Mouse (Mus musculus) liver, embryonic 11.5 days (tissue): ENCODE results near the gene Cyth4. TPM values are rescaled to one million over a fixed set of nuclear protein-coding genes. Genes with fewer than 3 reads are reported as not detected.

Experiments
- ATAC-seq: fragments of 200-750 bp; cut with Nextera tagmentation; replicated peaks from 2 replicates; pipeline ENCODE4 v1.8.0; 2017; ENCODE audit warnings: moderate number of reproducible peaks, mild to moderate bottlenecking, moderate TSS enrichment, moderate library complexity; ENCODE audit not compliant: low FRiP score
- DNase-seq: peaks from one replicate; pipeline ENCODE4 v3.0.0-alpha.2; 2017; ENCODE audit warnings: low spot score
- H3K27ac ChIP-seq: fragments of 300-500 bp; sonication (generic); 2 replicates; pipeline ENCODE4 v1.5.1; 2014; ENCODE audit warnings: mild to moderate bottlenecking, low read depth, low read length, control low read depth
- H3K27me3 ChIP-seq: fragments of 300-500 bp; sonication (generic); replicated peaks from 2 replicates; pipeline ENCODE4 v1.6.1; 2014; ENCODE audit warnings: low read length, mixed read lengths; ENCODE audit not compliant: control insufficient read depth, insufficient read depth
- H3K36me3 ChIP-seq: fragments of 300-500 bp; sonication (generic); 2 replicates; pipeline ENCODE4 v1.6.1; 2014; ENCODE audit warnings: mild to moderate bottlenecking, low read length, moderate library complexity, mixed read lengths; ENCODE audit not compliant: control insufficient read depth, insufficient read depth
- H3K4me1 ChIP-seq: fragments of 300-500 bp; sonication (generic); replicated peaks from 2 replicates; pipeline ENCODE4 v1.6.1; 2014; ENCODE audit warnings: low read length, mixed read lengths; ENCODE audit not compliant: control insufficient read depth, insufficient read depth
- H3K4me2 ChIP-seq: fragments of 300-500 bp; sonication (generic); 2 replicates; pipeline ENCODE4 v1.6.1; 2014; ENCODE audit warnings: mild to moderate bottlenecking, control low read depth, moderate library complexity
- H3K4me3 ChIP-seq: fragments of 300-500 bp; sonication (generic); 2 replicates; pipeline ENCODE4 v1.5.1; 2014; ENCODE audit warnings: low read depth, low read length, control low read depth
- H3K9ac ChIP-seq: fragments of 300-500 bp; sonication (generic); 2 replicates; pipeline ENCODE4 v1.6.1; 2014; ENCODE audit warnings: low read depth, low read length, control low read depth
- H3K9me3 ChIP-seq: fragments of 300-500 bp; sonication (generic); 2 replicates; pipeline ENCODE4 v1.6.1; 2016; ENCODE audit warnings: low read length, inconsistent platforms, mixed read lengths; ENCODE audit not compliant: control insufficient read depth
- WGBS: fragments of 180-500 bp; shearing (Covaris S2); extraction: QIAGEN DNeasy Blood & Tissue Kit; methylation state at CpG from one replicate; pipeline ENCODE4 v1.1.7; 2014; 5-methylcytosine and 5-hydroxymethylcytosine counted together
- polyA plus RNA-seq: library from polyadenylated mRNA; unstranded; fragments of >200 nt; fragmentation: Nextera tagmentation; extraction: Ambion mirVana; gene quantifications from 2 replicates; pipeline ENCODE4 v1.2.1, GENCODE M21; 2014

Cyth4 gene
- polyA plus RNA-seq, 1 experiment from 2014 or later = 7.8 TPM

- no peaks in the 10 kb centered on the region for H3K9me3 ChIP-seq
- peaks cover 4% of the 10 kb centered on the region; the same call in 1 of the 2 replicates for H3K4me1 ChIP-seq
- no peak overlapping the region for H3K4me3 ChIP-seq
- H3K4me2 ChIP-seq = no peak overlapping the region; the same call in 1 of the 2 replicates
- ATAC-seq (no peak), DNase-seq (no peak)
- H3K27ac ChIP-seq = no peak overlapping the region
- no peak overlapping the region for H3K9ac ChIP-seq
- WGBS = 68% methylated on average over 6 of the region's 6 CpGs
- H3K36me3 ChIP-seq = no peaks in the 10 kb centered on the region
- H3K27me3 ChIP-seq = no peaks in the 10 kb centered on the region
Measured at GRCm38 (mm10) chr15:78599124-78599523, 2.3 kb downstream of the Cyth4 start.

GRCm38 (mm10) chr15:78599529-78600193 is 2.8 kb downstream of the Cyth4 start:
- DNase-seq = no peak
- Histone ChIP-seq H3K4me3 (no peak overlapping the region), H3K27me3 (no peaks in the 10 kb centered on the region), H3K4me2 (no peak overlapping the region; the same call in 1 of the 2 replicates), H3K9ac (no peak overlapping the region), H3K9me3 (no peaks in the 10 kb centered on the region), H3K4me1 (peaks cover 4% of the 10 kb centered on the region), H3K27ac (no peak overlapping the region), H3K36me3 (no peaks in the 10 kb centered on the region)
- no peak for ATAC-seq
- 74% methylated on average over 13 of the region's 13 CpGs for WGBS

- ATAC-seq (no peak), DNase-seq (no peak)
- H3K4me3 ChIP-seq = no peak overlapping the region
- H3K36me3 ChIP-seq = no peaks in the 10 kb centered on the region
- no peaks in the 10 kb centered on the region for H3K9me3 ChIP-seq
- no peak overlapping the region for H3K4me2 ChIP-seq
- no peak overlapping the region for H3K27ac ChIP-seq
- H3K27me3 ChIP-seq = no peaks in the 10 kb centered on the region
- 59% methylated on average over 6 of the region's 6 CpGs for WGBS
- no peak overlapping the region for H3K9ac ChIP-seq
- peaks cover 4% of the 10 kb centered on the region for H3K4me1 ChIP-seq
Measured at GRCm38 (mm10) chr15:78601180-78601579, 4.3 kb downstream of the Cyth4 start.

- no peaks in the 10 kb centered on the region for H3K36me3 ChIP-seq
- 67% methylated on average over 6 of the region's 6 CpGs for WGBS
- H3K27ac ChIP-seq = no peak overlapping the region
- H3K4me1 ChIP-seq = no peaks in the 10 kb centered on the region; the same call in 1 of the 2 replicates
- no peaks in the 10 kb centered on the region for H3K27me3 ChIP-seq
- no peak for DNase-seq
- no peaks in the 10 kb centered on the region for H3K9me3 ChIP-seq
- no peak overlapping the region for H3K4me3 ChIP-seq
- ATAC-seq = no peak
- H3K9ac ChIP-seq = no peak overlapping the region
- no peak overlapping the region for H3K4me2 ChIP-seq
Measured at GRCm38 (mm10) chr15:78604255-78604654, 7.4 kb downstream of the Cyth4 start.

GRCm38 (mm10) chr15:78605371-78605791 is 8.5 kb downstream of the Cyth4 start:
- H3K4me1 ChIP-seq = no peaks in the 10 kb centered on the region; the same call in 1 of the 2 replicates
- no peak overlapping the region for H3K4me3 ChIP-seq
- DNase-seq = no peak
- 54% methylated on average over 3 of the region's 3 CpGs for WGBS
- H3K27ac ChIP-seq = no peak overlapping the region
- H3K27me3 ChIP-seq = no peaks in the 10 kb centered on the region
- no peak for ATAC-seq
- H3K9ac ChIP-seq = no peak overlapping the region
- no peaks in the 10 kb centered on the region for H3K36me3 ChIP-seq
- H3K9me3 ChIP-seq = no peaks in the 10 kb centered on the region
- H3K4me2 ChIP-seq = no peak overlapping the region

GRCm38 (mm10) chr15:78606059-78606458 is 9.2 kb downstream of the Cyth4 start:
- no peak for DNase-seq
- H3K27ac ChIP-seq = no peak overlapping the region
- H3K36me3 ChIP-seq = no peaks in the 10 kb centered on the region
- WGBS = 85% methylated on average over 6 of the region's 6 CpGs
- H3K9me3 ChIP-seq = no peaks in the 10 kb centered on the region
- no peak overlapping the region for H3K9ac ChIP-seq
- ATAC-seq = no peak
- no peak overlapping the region for H3K4me3 ChIP-seq
- H3K4me1 ChIP-seq = no peaks in the 10 kb centered on the region; the same call in 1 of the 2 replicates
- H3K27me3 ChIP-seq = no peaks in the 10 kb centered on the region
- H3K4me2 ChIP-seq = no peak overlapping the region

GRCm38 (mm10) chr15:78607463-78607862 is 10.6 kb downstream of the Cyth4 start:
- Histone ChIP-seq H3K9me3 (no peaks in the 10 kb centered on the region), H3K27ac (no peak overlapping the region), H3K36me3 (no peaks in the 10 kb centered on the region), H3K4me3 (no peak overlapping the region), H3K27me3 (no peaks in the 10 kb centered on the region), H3K4me2 (no peak overlapping the region), H3K4me1 (no peaks in the 10 kb centered on the region; the same call in 1 of the 2 replicates), H3K9ac (no peak overlapping the region)
- ATAC-seq (0 out of 2 replicates have a peak, but pooled peaks have one; percentile 44), DNase-seq (no peak)
- WGBS = 50% methylated on average over 4 of the region's 4 CpGs

GRCm38 (mm10) chr15:78610705-78611462 is 14.0 kb downstream of the Cyth4 start:
- H3K27ac ChIP-seq = no peak overlapping the region
- ATAC-seq = no peak

More at GRCm38 (mm10) chr15:78610705-78611462, 14.0 kb downstream of the Cyth4 start:
- Histone ChIP-seq H3K9ac (no peak overlapping the region), H3K27me3 (no peaks in the 10 kb centered on the region), H3K9me3 (no peaks in the 10 kb centered on the region), H3K4me1 (no peaks in the 10 kb centered on the region), H3K4me2 (no peak overlapping the region), H3K4me3 (no peak overlapping the region), H3K36me3 (no peaks in the 10 kb centered on the region)
- WGBS = 58% methylated on average over 12 of the region's 12 CpGs
- no peak for DNase-seq
